Mouse (Mus musculus) hindbrain, embryonic 10.5 days (tissue): ENCODE data around the gene Tceal3. TPM values are rescaled to one million over a fixed set of nuclear protein-coding genes. Genes with fewer than 3 reads are reported as not detected.
"Not testable (repeated sequence)": the region's sequence is repeated elsewhere in the genome, so short reads cannot be mapped to it uniquely, and the experiment has no call there.

ENCODE experiments used
- DNase-seq: peaks from one replicate; pipeline ENCODE4 v3.0.0-alpha.2; 2017; ENCODE audit warnings: low spot score
- H3K27ac ChIP-seq: fragments of 300-500 bp; sonication (generic); 2 replicates; pipeline ENCODE4 v1.5.1; 2016; ENCODE audit warnings: mild to moderate bottlenecking, moderate library complexity
- H3K27me3 ChIP-seq: fragments of 300-500 bp; sonication (generic); 2 replicates; pipeline ENCODE4 v1.6.1; 2016; ENCODE audit warnings: mild to moderate bottlenecking; ENCODE audit not compliant: poor library complexity, insufficient read depth, severe bottlenecking
- H3K36me3 ChIP-seq: fragments of 300-500 bp; sonication (generic); 2 replicates; pipeline ENCODE4 v1.6.1; 2016; ENCODE audit warnings: mild to moderate bottlenecking, moderate library complexity
- H3K4me1 ChIP-seq: fragments of 300-500 bp; sonication (generic); replicated peaks from 2 replicates; pipeline ENCODE4 v1.6.1; 2016; ENCODE audit warnings: mild to moderate bottlenecking
- H3K4me3 ChIP-seq: fragments of 300-500 bp; sonication (generic); 2 replicates; pipeline ENCODE4 v1.5.1; 2016; ENCODE audit warnings: mild to moderate bottlenecking, moderate library complexity
- H3K9me3 ChIP-seq: fragments of 300-500 bp; sonication (generic); 2 replicates; pipeline ENCODE4 v1.6.1; 2016; ENCODE audit warnings: mild to moderate bottlenecking, moderate library complexity
- WGBS: fragments of 180-500 bp; shearing (Covaris S2); methylation state at CpG from one replicate; pipeline ENCODE4 v1.1.7; 2016; 5-methylcytosine and 5-hydroxymethylcytosine counted together
- polyA plus RNA-seq: library from polyadenylated mRNA; unstranded; fragments of >200 nt; fragmentation: Nextera tagmentation; extraction: Ambion mirVana; gene quantifications from 2 replicates; pipeline ENCODE4 v1.2.1, GENCODE M21; 2016

Gene Tceal3
- polyA plus RNA-seq, 1 experiment from 2014 or later: 12.2 TPM

DNA sequence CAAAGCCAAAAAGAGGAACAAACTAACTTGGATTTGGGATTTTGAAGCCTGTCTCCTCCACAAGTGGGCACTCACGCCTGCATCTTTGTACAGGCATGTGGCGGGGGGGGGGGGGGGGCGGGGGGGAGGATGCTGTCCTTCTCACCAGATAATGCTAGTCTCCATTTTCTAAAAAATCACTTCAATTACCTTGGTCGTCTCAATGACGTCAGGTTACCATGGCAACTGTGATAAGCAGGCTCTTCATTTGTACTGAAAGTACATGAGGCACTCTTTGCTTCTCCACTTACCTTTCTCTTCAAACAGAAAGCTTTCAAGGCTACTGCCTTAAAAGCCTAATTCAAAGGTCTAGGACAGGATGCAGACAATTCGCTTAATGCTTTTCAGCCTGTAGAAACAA lies 49.1 kb downstream of the Tceal3 start:
- WGBS: 53% methylated on average over 6 of the region's 6 CpGs
- DNase-seq: peak; percentile 2

DNA sequence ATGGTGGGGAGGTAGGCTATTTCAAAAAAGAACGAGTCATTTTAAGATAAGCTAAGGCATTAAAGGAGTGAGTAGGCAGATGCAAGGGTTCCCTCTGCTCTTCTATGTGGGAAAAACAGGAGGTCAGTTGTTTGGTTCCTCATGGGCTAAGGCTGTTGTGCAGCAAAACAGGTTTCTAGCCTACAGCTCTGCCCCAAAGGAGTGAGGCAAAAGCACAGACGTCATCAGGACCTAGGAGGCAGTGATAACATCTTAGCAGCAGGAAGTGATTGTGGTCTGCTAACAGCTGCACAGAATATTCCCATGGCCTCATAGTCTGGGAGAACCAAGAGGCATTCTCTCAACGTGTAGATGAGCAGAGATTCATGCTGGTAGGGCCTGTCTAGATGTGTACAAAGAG lies 55.2 kb downstream of the Tceal3 start:
- H3K4me3 ChIP-seq, DNase-seq, H3K4me1 ChIP-seq, H3K36me3 ChIP-seq, H3K27ac ChIP-seq, H3K27me3 ChIP-seq, H3K9me3 ChIP-seq: not testable (repeated sequence)
- 54% methylated on average over 3 of the region's 3 CpGs for WGBS

More for the DNA sequence above, 49.1 kb downstream of the Tceal3 start:
- Histone ChIP-seq H3K4me3 (no peak overlapping the region), H3K27ac (no peak overlapping the region), H3K36me3 (no peaks in the 10 kb centered on the region), H3K9me3 (no peaks in the 10 kb centered on the region), H3K4me1 (no peaks in the 10 kb centered on the region), H3K27me3 (no peaks in the 10 kb centered on the region)

DNA sequence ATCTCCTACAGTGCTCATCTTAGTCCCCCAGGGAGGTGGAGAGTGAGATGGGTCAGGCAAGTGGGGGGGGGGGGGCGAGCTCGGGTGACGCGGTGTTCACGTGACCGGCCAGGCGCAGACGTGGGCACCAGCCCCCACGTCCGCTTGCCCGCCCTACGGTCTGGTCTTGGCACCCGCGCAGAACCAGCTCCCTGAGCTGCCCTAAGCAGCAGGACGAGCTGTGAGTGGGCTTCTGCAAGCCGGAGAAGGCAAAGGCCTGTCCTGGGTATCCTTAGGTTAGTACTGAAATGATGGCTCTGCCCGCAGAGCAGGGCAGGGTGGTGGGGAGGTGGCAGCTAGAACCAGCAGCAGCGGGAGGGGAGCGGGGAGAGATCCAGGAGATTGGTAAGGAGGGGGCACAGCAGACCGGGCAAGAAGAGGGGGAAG lies 75.7 kb downstream of the Tceal3 start:
- peak overlapping the region; percentile 72; the same call in 1 of the 2 replicates for H3K27ac ChIP-seq
- WGBS: 21% methylated on average over 19 of the region's 20 CpGs
- peak overlapping the region; percentile 60 for H3K4me3 ChIP-seq
- H3K9me3 ChIP-seq: no peaks in the 10 kb centered on the region
- H3K4me1 ChIP-seq: no peaks in the 10 kb centered on the region
- H3K36me3 ChIP-seq: no peaks in the 10 kb centered on the region
- DNase-seq: peak; percentile 9
- H3K27me3 ChIP-seq: peaks cover 27% of the 10 kb centered on the region

DNA sequence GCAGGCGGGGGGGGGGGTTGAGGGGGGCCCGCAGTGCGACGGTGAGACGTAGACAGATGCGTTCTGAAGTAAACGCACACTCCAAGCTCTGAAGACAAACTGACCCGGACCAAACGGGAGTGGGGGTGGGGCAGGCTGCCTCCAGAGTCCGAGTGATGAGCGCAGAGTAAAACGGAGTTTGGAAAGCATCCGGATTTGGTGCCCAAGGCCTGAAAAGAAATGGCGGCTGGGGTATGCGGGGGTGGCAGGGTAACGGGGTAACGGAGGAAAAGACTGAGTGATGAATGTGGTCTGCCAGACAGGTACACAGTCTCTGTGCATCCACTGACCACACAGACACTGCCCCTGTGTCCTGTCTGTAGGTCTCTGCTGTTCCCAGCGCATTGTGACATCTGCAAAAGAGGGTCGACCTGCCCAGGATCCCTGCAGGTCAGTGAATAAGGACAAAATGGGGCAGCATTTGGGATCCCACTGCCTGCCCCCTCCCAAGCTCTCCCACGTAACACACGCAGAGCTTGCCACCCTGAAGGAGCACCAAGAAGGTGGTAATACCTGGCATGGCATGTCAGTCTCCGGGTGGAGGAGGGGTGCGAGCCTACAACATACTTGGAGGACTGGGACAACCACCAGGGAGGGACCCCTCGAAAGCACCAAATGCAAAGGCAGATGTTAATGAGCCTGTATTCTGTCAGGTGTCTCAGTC lies 76.3 kb downstream of the Tceal3 start:
- WGBS: 14% methylated on average over 24 of the region's 24 CpGs
- Histone ChIP-seq H3K4me3 (peak overlapping the region; percentile 60), H3K27me3 (peaks cover 27% of the 10 kb centered on the region)
- not testable (repeated sequence) for H3K9me3 ChIP-seq, H3K27ac ChIP-seq, H3K36me3 ChIP-seq, H3K4me1 ChIP-seq
- peak; percentile 14 for DNase-seq

DNA sequence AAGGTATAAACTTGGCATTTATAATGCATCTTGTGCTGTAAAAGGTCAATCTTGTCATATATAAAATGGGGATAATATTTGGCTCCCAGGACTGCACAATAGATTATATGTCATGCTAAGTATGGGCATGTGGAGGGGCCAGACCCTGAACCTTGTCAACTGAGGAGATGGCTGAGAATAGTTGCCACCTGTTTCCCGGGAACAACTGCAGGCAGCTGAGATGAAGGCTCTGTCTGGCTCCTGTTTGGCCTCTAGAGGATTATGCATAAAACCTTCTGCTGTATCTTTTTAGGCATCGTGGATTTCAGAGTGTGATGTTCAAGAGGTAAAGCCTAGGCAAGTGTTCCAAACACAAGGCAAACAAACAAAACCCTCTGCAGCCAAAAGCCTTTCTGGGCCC lies 78.2 kb downstream of the Tceal3 start:
- Histone ChIP-seq H3K27ac (no peak overlapping the region), H3K36me3 (no peaks in the 10 kb centered on the region), H3K4me3 (no peak overlapping the region), H3K9me3 (no peaks in the 10 kb centered on the region), H3K27me3 (peaks cover 27% of the 10 kb centered on the region), H3K4me1 (no peaks in the 10 kb centered on the region)
- 68% methylated on average over 2 of the region's 2 CpGs for WGBS
- no peak for DNase-seq

DNA sequence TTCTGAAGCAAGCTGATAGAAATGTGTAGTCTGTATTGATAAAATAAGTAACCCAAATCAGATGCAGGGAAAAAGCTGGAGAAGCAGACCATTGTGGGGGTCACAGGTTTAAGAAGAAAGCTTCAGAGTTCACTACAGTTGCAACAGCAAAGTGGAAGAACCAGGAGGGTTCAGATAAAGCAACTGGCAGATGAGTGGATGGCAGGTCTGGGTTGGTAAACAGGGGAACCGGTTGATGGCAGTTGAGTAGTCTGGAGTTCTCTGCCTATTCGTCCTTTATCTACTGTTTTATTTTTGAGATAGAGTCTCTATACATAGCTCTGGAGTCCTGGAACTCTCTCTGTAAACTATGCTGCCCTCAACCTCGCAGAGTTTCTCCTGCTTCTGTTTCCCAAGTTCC lies 90.3 kb downstream of the Tceal3 start:
- H3K4me1 ChIP-seq: no peaks in the 10 kb centered on the region

DNA sequence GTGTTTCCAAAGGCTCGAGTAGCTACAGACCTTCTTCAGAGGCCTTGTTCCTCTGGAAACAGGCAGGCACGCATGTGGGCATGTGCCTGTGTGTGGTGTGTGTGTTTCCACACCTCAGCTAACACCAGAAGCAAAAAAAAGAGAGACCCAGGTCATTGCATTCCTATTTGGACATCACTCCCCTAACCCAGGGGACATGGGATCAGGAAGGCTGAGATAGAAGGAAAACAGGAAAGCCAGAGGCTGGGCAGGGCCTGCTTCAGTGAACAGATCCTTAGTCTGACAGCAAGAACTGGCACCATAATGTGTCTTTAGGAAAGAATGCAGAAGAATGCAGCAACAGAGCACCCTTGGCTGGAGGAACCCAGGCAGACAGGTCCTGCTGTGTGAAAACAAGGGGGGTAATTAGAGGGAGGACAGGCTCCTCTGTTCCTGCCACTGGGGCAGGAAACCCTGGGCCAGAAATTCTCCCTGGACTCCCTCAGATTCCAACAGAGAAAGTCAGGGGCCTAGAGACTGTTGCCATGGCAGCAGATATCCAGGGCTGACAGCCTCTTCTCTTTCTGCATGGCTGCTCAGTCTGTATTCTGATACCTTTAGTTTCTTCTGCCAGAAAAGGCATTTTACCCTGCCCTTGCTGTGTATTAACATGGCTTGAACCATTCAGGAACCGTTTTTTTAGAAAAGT lies 101.1 kb downstream of the Tceal3 start:
- peak overlapping the region; percentile 73 for H3K27ac ChIP-seq
- H3K4me1 ChIP-seq, H3K27me3 ChIP-seq, DNase-seq, H3K9me3 ChIP-seq, H3K36me3 ChIP-seq, H3K4me3 ChIP-seq: not testable (repeated sequence)
- 47% methylated on average over 3 of the region's 3 CpGs for WGBS

More for the DNA sequence above, 90.3 kb downstream of the Tceal3 start:
- 74% methylated on average over 3 of the region's 3 CpGs for WGBS
- Histone ChIP-seq H3K4me3 (no peak overlapping the region), H3K36me3 (no peaks in the 10 kb centered on the region), H3K27ac (no peak overlapping the region), H3K9me3 (no peaks in the 10 kb centered on the region), H3K27me3 (peaks cover 3% of the 10 kb centered on the region; the same call in 1 of the 2 replicates)
- DNase-seq: no peak

DNA sequence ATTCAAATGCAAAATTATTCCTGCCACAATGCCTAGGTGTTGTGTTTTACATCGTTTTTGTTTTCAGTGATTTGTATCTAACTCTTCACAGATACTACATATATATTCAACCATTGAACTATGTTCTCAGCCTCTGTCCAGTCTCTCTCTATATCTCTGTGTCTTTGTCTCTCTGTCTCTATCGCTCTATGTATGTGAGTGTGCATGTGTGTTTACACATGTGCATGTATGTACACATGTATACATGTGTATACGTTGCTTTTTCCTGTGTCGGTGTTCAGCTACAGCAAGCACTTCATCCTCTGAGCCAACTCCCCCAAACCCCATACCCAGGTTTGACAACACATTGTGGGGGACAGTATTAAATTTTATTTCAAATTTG lies 101.6 kb downstream of the Tceal3 start:
- Histone ChIP-seq H3K9me3 (no peaks in the 10 kb centered on the region), H3K27ac (no peak overlapping the region), H3K4me3 (no peak overlapping the region), H3K4me1 (peaks cover 8% of the 10 kb centered on the region), H3K36me3 (no peaks in the 10 kb centered on the region), H3K27me3 (no peaks in the 10 kb centered on the region)
- no peak for DNase-seq
- 69% methylated on average over 4 of the region's 4 CpGs for WGBS

DNA sequence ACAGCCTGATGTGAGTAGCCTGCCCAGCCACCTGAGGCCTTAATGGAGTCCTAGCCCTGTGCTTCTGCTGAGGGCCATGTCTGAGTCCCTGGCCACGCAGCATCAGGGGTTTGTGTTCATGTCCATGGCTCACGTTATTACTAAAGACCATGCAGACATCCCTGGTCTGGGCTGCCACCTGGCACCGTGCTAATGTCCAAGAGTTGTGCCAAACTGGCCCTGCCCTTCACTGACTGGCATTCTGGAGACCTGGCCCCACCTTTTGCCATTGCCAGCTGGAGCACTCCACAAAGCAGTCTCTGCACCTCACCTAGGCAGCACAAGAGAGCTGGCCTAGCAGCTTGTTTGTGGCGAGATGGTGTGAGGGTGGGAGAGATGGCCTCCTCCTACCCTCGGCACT lies 102.6 kb downstream of the Tceal3 start:
- Histone ChIP-seq H3K4me3 (no peak overlapping the region), H3K36me3 (no peaks in the 10 kb centered on the region), H3K9me3 (no peaks in the 10 kb centered on the region), H3K4me1 (peaks cover 8% of the 10 kb centered on the region), H3K27ac (peak overlapping the region; percentile 36; the same call in 1 of the 2 replicates), H3K27me3 (no peaks in the 10 kb centered on the region)
- no peak for DNase-seq
- 86% methylated on average over 5 of the region's 5 CpGs for WGBS

DNA sequence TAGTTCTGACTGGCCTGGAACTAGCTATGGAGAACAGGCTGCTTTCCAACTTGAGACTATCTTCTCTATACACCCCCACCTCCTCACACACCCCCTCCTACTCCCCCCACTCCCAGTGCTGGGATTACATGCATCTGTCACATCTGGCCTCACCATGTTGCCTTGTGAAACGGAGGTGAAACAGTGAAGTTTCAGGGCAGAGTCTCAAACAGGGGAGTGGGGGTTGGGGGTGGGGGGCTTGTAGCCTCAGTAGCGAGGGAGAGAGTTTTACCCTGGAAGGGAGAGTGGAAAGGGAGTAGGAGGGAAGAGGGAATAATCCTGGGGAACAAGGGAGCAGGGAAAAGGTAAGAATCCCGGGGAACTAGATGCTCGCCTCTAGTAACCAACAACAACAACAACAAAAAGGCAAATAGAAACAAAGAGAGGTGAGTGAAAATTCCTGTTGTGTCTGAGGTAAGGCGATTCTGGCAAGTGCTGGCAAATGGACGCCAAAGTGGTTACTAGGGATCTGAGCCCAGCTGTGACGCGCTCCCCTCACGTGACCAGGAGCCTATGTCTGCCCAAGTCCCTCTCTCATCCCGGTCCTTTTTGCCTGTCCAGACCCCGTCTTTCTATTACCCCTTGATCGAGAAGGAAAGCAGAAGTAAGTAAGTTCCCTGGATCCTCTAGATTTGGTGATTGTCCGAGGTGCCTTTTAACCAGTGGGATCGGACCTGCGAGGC lies 117.0 kb downstream of the Tceal3 start, which contains the start of gene Tceal1:
Gene Tceal1, plus strand, starts transcription at position 537 of the 722 bp plus-strand sequence.
- H3K36me3 ChIP-seq: no peaks in the 10 kb centered on the region
- H3K27me3 ChIP-seq: no peaks in the 10 kb centered on the region
- H3K9me3 ChIP-seq: no peaks in the 10 kb centered on the region
- WGBS: 24% methylated on average over 15 of the region's 15 CpGs
- DNase-seq: peak; percentile 65
- peak within 1 kb of the TSS; percentile 59 for H3K4me3 ChIP-seq
- H3K4me1 ChIP-seq: peaks cover 3% of the 10 kb centered on the region; the same call in 1 of the 2 replicates
- peak within 1 kb of the TSS; percentile 91 for H3K27ac ChIP-seq

DNA sequence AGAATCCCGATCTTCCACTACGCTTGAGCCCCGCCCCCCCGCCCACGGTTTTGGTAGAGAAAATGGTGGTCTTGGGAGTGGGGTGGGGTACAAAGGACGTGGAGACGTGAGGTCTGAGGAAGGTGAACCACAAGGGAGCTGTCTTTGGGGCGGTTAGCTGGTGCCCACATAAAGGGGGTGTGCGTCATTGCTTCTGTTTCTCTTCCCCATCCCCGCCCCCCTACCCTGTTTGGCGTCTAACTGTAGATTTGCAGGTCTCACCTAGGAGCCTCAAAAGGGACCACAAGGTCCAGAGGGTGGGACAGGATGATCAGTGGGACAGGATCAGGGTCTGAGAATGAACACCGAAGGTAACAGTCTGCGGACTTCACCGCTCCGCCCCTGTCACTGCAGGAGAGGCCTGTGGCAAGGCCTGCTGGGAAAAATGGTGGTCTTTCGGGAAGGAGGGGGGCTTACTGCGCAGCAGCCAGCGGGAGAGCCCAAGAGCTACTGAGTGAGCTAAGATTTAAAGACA lies 117.6 kb downstream of the Tceal3 start:
- peaks cover 3% of the 10 kb centered on the region; the same call in 1 of the 2 replicates for H3K4me1 ChIP-seq
- H3K9me3 ChIP-seq: no peaks in the 10 kb centered on the region
- no peaks in the 10 kb centered on the region for H3K36me3 ChIP-seq
- 18% methylated on average over 18 of the region's 18 CpGs for WGBS
- peak overlapping the region; percentile 59 for H3K4me3 ChIP-seq
- peak; percentile 63 for DNase-seq
- no peaks in the 10 kb centered on the region for H3K27me3 ChIP-seq
- peak overlapping the region; percentile 91 for H3K27ac ChIP-seq

DNA sequence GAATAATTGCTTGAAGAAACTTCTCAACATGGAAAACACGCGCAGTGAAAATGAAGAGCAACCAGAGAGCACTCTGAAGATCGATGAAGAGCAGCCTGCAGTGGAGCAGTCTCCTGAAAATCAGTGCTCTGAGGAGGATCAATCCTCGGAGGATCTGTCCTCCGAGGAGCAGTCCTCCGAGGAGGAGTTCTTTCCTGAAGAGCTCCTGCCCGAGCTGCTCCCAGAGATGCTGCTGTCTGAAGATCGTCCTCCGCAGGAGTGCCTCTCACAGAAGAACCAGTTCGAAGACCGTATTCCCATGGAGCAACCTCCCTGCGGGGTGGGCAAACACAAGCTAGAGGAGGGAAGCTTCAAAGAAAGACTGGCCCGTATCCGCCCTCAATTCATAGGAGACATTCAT lies 118.1 kb downstream of the Tceal3 start:
- Histone ChIP-seq H3K27ac (peak overlapping the region; percentile 91), H3K4me3 (peak overlapping the region; percentile 59), H3K27me3 (no peaks in the 10 kb centered on the region), H3K4me1 (peaks cover 3% of the 10 kb centered on the region; the same call in 1 of the 2 replicates), H3K36me3 (no peaks in the 10 kb centered on the region), H3K9me3 (no peaks in the 10 kb centered on the region)
- 16% methylated on average over 14 of the region's 14 CpGs for WGBS
- no peak for DNase-seq
